Mouse (Mus musculus) cortical plate, adult 2 months (tissue): ENCODE data around the gene Gm49661.

Source experiments
- CTCF ChIP-seq: fragments of 200-500 bp; IDR thresholded peaks from 2 replicates; pipeline ENCODE4 v1.5.1; 2011; ENCODE audit warnings: mild to moderate bottlenecking, control low read depth, low read length; ENCODE audit not compliant: insufficient read depth; ENCODE audit errors: extremely low read depth
- POLR2A ChIP-seq: fragments of 200-500 bp; IDR thresholded peaks from 2 replicates; pipeline ENCODE4 v1.6.1; 2011; ENCODE audit warnings: mild to moderate bottlenecking, low read length, control low read depth; ENCODE audit not compliant: insufficient read depth; ENCODE audit errors: extremely low read depth

DNA sequence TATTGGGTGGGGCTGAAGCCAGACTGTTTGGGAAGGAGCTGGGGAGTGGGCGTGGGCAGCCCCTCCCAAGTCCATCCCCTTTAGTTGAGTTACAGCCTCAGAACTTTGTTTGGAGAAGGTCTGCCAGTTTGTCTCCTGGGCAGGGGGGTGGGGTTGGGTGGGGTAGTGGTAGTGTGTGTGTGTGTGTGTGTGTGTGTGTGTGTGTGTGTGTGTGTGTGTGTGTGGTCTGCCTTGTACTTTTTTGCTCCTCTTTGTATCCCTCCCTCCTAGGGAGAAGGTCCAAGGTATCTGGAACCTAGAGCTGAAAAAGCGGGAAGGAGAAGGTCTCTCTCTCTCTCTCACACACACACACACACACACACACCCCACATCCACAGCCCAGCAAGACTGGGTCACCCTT, 45.2 kb upstream of the Gm49661 start, which contains the start of gene Best2:
- TF ChIP-seq POLR2A (no peak), CTCF (no peak)
